Mouse (Mus musculus): Measurements from ENCODE around the gene Tapbpl. TPM values are rescaled to one million over a fixed set of nuclear protein-coding genes. Genes with fewer than 3 reads are reported as not detected.
A peak's percentile ranks its signal among the peaks of the same experiment; 100 is the strongest.
"Not testable (repeated sequence)": the region's sequence is repeated elsewhere in the genome, so short reads cannot be mapped to it uniquely, and the experiment has no call there.

Tapbpl gene
- total and polyA plus RNA-seq, 2 experiments from 2014 or later, result 4.3 to 6.9 TPM

DNA sequence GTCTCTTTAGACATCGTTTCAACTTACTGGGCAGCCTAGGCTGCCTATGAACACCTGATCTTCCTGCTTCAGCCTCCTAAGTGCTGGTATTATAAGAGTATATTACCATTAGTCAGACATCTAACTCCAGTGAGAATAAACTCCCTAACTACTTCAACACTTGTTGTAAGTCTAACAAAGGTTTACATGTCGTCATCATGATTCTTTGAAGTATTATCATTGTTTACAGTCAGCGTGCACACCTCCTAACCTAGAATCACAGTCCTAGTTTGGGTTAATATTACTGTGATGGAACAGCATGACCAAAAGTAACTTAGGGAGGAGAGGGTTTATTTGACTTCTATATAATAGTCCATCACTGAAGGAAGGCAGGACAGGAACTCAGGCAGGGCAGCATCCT, 35.8 kb upstream of the Tapbpl start:
- no peak for DNase-seq
- WGBS, result 90% methylated on average over 3 of the region's 3 CpGs
- TF ChIP-seq CTCF (IDR thresholded peaks at IDR 0.05; ENCODE audit: low read depth), result no peak

DNA sequence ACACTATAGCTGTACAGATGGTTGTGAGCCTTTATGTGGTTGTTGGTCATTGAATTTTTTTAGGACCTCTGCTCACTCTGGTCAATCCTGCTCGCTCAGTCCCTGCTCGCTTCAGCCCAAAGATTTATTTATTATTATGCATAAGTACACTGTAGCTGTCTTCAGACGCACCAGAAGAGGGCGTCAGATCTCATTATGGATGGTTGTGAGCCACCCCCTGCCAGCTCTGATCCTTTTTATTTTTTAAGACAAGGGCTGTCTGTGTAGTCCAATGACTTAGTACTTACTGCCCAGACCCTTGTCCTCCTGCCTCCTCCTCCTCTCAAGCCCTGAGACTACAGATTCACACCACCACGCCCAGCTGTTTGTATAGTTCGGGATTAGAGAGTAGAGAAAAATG, 34.9 kb upstream of the Tapbpl start:
- H3K27ac ChIP-seq (ENCODE audit: low read depth, low read length); H3K4me2 ChIP-seq (ENCODE audit: low read depth); H3K9me3 ChIP-seq (ENCODE audit: low read length); H3K27me3 ChIP-seq (ENCODE audit: insufficient read depth, low read length); H3K36me3 ChIP-seq (ENCODE audit: insufficient read depth); H3K9ac ChIP-seq; H3K4me3 ChIP-seq (ENCODE audit: low read depth, low read length); DNase-seq; ATAC-seq; H3K4me1 ChIP-seq (ENCODE audit: insufficient read depth): not testable (repeated sequence)
- 59% methylated on average over 6 of the region's 6 CpGs for WGBS

More for the DNA sequence above, 35.8 kb upstream of the Tapbpl start:
- H3K27me3 ChIP-seq (ENCODE audit: insufficient read depth, low read length), result no peaks in the 10 kb centered on the region
- ATAC-seq, result no peak
- no peak overlapping the region for H3K4me3 ChIP-seq (ENCODE audit: low read depth, low read length)
- no peak overlapping the region for H3K27ac ChIP-seq (ENCODE audit: low read depth, low read length)
- no peaks in the 10 kb centered on the region for H3K36me3 ChIP-seq (ENCODE audit: insufficient read depth)
- no peak overlapping the region for H3K9ac ChIP-seq
- no peaks in the 10 kb centered on the region for H3K9me3 ChIP-seq (ENCODE audit: low read length)
- H3K4me1 ChIP-seq (ENCODE audit: insufficient read depth), result no peaks in the 10 kb centered on the region
- H3K4me2 ChIP-seq (ENCODE audit: low read depth), result no peak overlapping the region

- Histone ChIP-seq H3K9me3 (ENCODE audit: low read length) (no peaks in the 10 kb centered on the region), H3K27me3 (ENCODE audit: insufficient read depth, low read length) (no peaks in the 10 kb centered on the region), H3K4me2 (ENCODE audit: low read depth) (no peak overlapping the region), H3K9ac (no peak overlapping the region), H3K27ac (ENCODE audit: low read depth, low read length) (no peak overlapping the region), H3K4me3 (ENCODE audit: low read depth, low read length) (no peak overlapping the region), H3K4me1 (ENCODE audit: insufficient read depth) (no peaks in the 10 kb centered on the region), H3K36me3 (ENCODE audit: insufficient read depth) (no peaks in the 10 kb centered on the region)
- no peak for ATAC-seq
- no peak for DNase-seq
- 81% methylated on average over 13 of the region's 13 CpGs for WGBS
- TF ChIP-seq CTCF (IDR thresholded peaks at IDR 0.05; ENCODE audit: low read depth), result no peak
Measured at GRCm38 (mm10) chr6:125266091-125266490, 34.4 kb upstream of the Tapbpl start.

- no peak overlapping the region for H3K4me2 ChIP-seq (ENCODE audit: low read depth)
- TF ChIP-seq CTCF (IDR thresholded peaks at IDR 0.05; ENCODE audit: low read depth), result no peak
- no peaks in the 10 kb centered on the region for H3K36me3 ChIP-seq (ENCODE audit: insufficient read depth)
- WGBS, result 59% methylated on average over 10 of the region's 10 CpGs
- DNase-seq (no peak), ATAC-seq (0 out of 2 replicates have a peak, but pooled peaks have one; percentile 27)
- no peaks in the 10 kb centered on the region for H3K9me3 ChIP-seq (ENCODE audit: low read length)
- H3K27ac ChIP-seq (ENCODE audit: low read depth, low read length), result no peak overlapping the region
- H3K4me1 ChIP-seq (ENCODE audit: insufficient read depth), result no peaks in the 10 kb centered on the region
- no peak overlapping the region for H3K9ac ChIP-seq
- no peaks in the 10 kb centered on the region for H3K27me3 ChIP-seq (ENCODE audit: insufficient read depth, low read length)
- no peak overlapping the region for H3K4me3 ChIP-seq (ENCODE audit: low read depth, low read length)
Measured at GRCm38 (mm10) chr6:125265239-125265638, 33.6 kb upstream of the Tapbpl start.

DNA sequence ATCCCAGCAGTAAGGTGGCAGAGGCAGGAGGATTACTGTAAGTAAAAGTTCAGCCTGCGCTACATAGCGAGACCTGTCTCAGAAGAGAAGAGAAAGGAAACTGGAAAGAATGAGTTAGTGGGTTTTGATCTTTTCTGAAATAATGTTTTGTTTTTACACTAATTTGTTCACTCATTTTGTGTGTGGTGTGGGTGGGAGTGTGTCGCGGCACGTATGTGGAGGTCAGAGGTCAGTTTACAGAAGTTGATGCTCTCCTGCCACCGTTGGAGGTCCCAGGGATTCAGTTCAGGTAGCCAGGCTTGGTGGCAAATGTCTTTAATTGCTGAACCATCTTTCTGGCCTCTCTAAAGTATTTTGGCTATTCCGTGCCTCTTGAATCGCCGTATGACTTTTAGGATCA, 32.6 kb upstream of the Tapbpl start:
- WGBS, result 91% methylated on average over 9 of the region's 9 CpGs
- no peak for TF ChIP-seq CTCF (IDR thresholded peaks at IDR 0.05; ENCODE audit: low read depth)
- no peak overlapping the region for H3K4me3 ChIP-seq (ENCODE audit: low read depth, low read length)
- no peak overlapping the region for H3K27ac ChIP-seq (ENCODE audit: low read depth, low read length)
- no peaks in the 10 kb centered on the region for H3K4me1 ChIP-seq (ENCODE audit: insufficient read depth)
- ATAC-seq (no peak), DNase-seq (no peak)
- H3K36me3 ChIP-seq (ENCODE audit: insufficient read depth), result no peaks in the 10 kb centered on the region
- H3K4me2 ChIP-seq (ENCODE audit: low read depth), result no peak overlapping the region
- H3K9ac ChIP-seq, result no peak overlapping the region
- no peaks in the 10 kb centered on the region for H3K9me3 ChIP-seq (ENCODE audit: low read length)
- no peaks in the 10 kb centered on the region for H3K27me3 ChIP-seq (ENCODE audit: insufficient read depth, low read length)

- no peak overlapping the region for H3K4me2 ChIP-seq (ENCODE audit: low read depth)
- H3K4me1 ChIP-seq (ENCODE audit: insufficient read depth), result no peaks in the 10 kb centered on the region
- no peak overlapping the region for H3K9ac ChIP-seq
- 85% methylated on average over 10 of the region's 10 CpGs for WGBS
- no peaks in the 10 kb centered on the region for H3K27me3 ChIP-seq (ENCODE audit: insufficient read depth, low read length)
- H3K9me3 ChIP-seq (ENCODE audit: low read length), result no peaks in the 10 kb centered on the region
- H3K27ac ChIP-seq (ENCODE audit: low read depth, low read length), result no peak overlapping the region
- H3K36me3 ChIP-seq (ENCODE audit: insufficient read depth), result no peaks in the 10 kb centered on the region
- ATAC-seq, result no peak
- no peak for DNase-seq
- TF ChIP-seq CTCF (IDR thresholded peaks at IDR 0.05; ENCODE audit: low read depth), result no peak
- no peak overlapping the region for H3K4me3 ChIP-seq (ENCODE audit: low read depth, low read length)
Measured at GRCm38 (mm10) chr6:125260006-125260555, 28.4 kb upstream of the Tapbpl start.

DNA sequence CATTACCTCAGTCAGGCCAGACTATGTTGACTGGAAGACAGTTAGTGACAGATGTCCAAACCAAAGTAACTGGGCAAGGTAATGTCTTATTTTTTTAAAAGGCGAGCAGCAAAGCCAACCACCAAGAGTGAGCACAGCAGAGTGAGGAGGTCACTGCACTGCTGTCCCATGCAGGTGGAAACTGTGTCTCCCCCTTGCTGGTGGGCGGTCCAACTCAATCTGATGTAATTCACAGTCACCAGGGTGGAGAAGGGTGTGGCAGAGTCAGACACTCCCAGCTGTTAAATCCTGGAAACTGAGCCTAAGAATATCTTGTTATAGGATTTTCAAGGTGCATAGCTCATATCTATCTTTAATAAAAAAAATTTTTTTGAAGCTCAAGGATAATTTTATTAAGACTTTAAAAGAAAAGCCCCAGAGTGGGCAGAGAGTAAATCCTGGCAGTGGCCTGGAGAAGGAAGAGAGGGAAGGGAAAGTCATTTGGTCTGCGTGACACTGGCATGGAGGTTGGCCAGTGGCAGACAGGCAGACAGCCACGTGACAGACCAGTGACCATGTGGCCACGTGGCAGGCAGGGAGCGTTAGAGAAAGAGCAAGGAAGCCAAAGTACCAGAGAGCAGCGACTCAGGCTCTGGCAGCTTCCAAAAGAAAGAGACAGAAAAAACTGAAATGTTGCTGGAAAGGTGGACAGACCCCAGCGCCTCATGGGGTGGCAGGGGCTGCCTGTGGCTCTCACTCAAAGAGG, 24.7 kb upstream of the Tapbpl start:
- no peaks in the 10 kb centered on the region for H3K9me3 ChIP-seq (ENCODE audit: low read length)
- no peak for TF ChIP-seq CTCF (IDR thresholded peaks at IDR 0.05; ENCODE audit: low read depth)
- ATAC-seq, result no peak
- H3K4me2 ChIP-seq (ENCODE audit: low read depth), result no peak overlapping the region
- H3K9ac ChIP-seq, result no peak overlapping the region
- H3K36me3 ChIP-seq (ENCODE audit: insufficient read depth), result no peaks in the 10 kb centered on the region
- no peak overlapping the region for H3K4me3 ChIP-seq (ENCODE audit: low read depth, low read length)
- no peaks in the 10 kb centered on the region for H3K27me3 ChIP-seq (ENCODE audit: insufficient read depth, low read length)
- WGBS, result 80% methylated on average over 8 of the region's 8 CpGs
- no peaks in the 10 kb centered on the region for H3K4me1 ChIP-seq (ENCODE audit: insufficient read depth)
- H3K27ac ChIP-seq (ENCODE audit: low read depth, low read length), result no peak overlapping the region
- DNase-seq, result no peak
